Mouse (Mus musculus) ES-Bruce4 (cell line): ENCODE measurements around the gene Pigk.

Source experiments
- CTCF ChIP-seq: IDR thresholded peaks from one replicate; pipeline ENCODE4 v1.8.1; 2011; ENCODE audit warnings: low read depth, low read length
- POLR2A ChIP-seq: IDR thresholded peaks from one replicate; pipeline ENCODE4 v1.8.1; 2011; ENCODE audit warnings: low read length; ENCODE audit not compliant: insufficient read depth

GRCm38 (mm10) chr3:152752911-152753310 is 39.0 kb downstream of the Pigk start:
- TF ChIP-seq CTCF: no peak
- no peak for TF ChIP-seq POLR2A
